Mouse (Mus musculus) bone marrow, adult 2 months (tissue): ENCODE results near the gene Krit1.

ENCODE experiments used
- CTCF ChIP-seq: fragments of 200-500 bp; IDR thresholded peaks from 2 replicates; pipeline ENCODE4 v1.5.1; 2011; ENCODE audit warnings: low read length, control low read depth; ENCODE audit not compliant: control insufficient read depth, insufficient read depth
- POLR2A ChIP-seq: fragments of 200-500 bp; IDR thresholded peaks from 2 replicates; pipeline ENCODE4 v1.6.1; 2011; ENCODE audit warnings: low read depth, mild to moderate bottlenecking, control low read depth, low read length, borderline replicate concordance; ENCODE audit not compliant: control insufficient read depth

DNA sequence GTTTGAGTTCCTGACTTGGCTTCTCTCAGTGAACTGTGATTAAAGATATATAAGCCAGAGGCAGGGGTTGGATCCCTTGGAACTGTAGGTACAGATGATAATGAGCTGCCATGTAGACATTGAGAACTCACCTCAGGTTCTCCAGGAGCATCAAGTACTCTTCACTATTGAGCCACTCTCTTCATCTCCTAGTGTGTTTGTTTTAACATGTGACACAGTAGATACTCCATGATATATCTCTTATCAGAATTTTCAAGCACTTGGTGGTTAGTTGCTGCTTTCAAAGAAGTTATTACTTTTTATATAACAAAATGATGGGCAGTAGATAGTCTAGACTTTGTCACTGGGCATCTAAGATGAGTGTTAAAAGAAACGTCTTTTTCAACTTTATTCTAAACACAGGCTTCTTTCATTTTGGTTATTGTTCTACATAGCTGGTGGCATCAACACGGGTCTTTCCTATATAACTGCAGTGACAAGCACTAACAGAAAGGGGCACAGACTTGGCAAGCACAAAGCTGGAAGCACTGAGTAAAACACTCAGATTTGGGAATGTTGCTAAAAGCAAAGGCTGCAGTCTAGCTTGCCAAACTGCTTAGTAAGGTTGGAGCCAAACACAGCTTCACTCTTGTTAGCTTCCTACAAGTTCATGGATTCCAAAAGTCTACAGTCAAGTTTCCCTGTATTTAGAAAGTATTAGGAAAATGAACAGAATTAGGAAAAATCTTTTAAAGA lies 18.9 kb upstream of the Krit1 start:
- no peak for TF ChIP-seq CTCF
- TF ChIP-seq POLR2A: no peak
